Mouse (Mus musculus): ENCODE results near the gene Usp21. TPM values are rescaled to one million over a fixed set of nuclear protein-coding genes. Genes with fewer than 3 reads are reported as not detected.
"Not testable (repeated sequence)": the region's sequence is repeated elsewhere in the genome, so short reads cannot be mapped to it uniquely, and the experiment has no call there.

The Usp21 gene
- polyA plus RNA-seq (2014; fragmentation: Nextera tagmentation; extraction: Ambion mirVana), result 80.1 and 85.8 TPM in 2 replicates

GRCm38 (mm10) chr1:171287136-171288081 is at the start of gene Usp21:
TSS of gene Usp21 (minus strand) at chr1:171287991.
- H3K4me1 ChIP-seq (replicated peaks; ENCODE audit: control insufficient read depth, insufficient read depth, low read length), result peaks cover 24% of the 10 kb centered on the region
- peaks cover 59% of the 10 kb centered on the region for H3K36me3 ChIP-seq (replicated peaks; ENCODE audit: control insufficient read depth, insufficient read depth)
- WGBS, result under 1% methylated on average over 49 of the region's 49 CpGs
- H3K4me2 ChIP-seq (replicated peaks), result peak within 1 kb of the TSS; percentile 65
- H3K9ac ChIP-seq, result peak within 1 kb of the TSS; percentile 96
- H3K27me3 ChIP-seq (ENCODE audit: control insufficient read depth, insufficient read depth, low read length), result no peaks in the 10 kb centered on the region
- peak within 1 kb of the TSS; percentile 84 for H3K4me3 ChIP-seq (replicated peaks; ENCODE audit: low read length)
- H3K9me3 ChIP-seq (ENCODE audit: control insufficient read depth, low read length), result no peaks in the 10 kb centered on the region
- ATAC-seq (ENCODE audit: low FRiP score), result peak; percentile 95
- H3K27ac ChIP-seq, result peak within 1 kb of the TSS; percentile 96
- DNase-seq (ENCODE audit: low spot score), result peak; percentile 93

GRCm38 (mm10) chr1:171330216-171330560 is 42.4 kb upstream of the Usp21 start:
- Histone ChIP-seq H3K4me2 (replicated peaks) (peak overlapping the region; percentile 78), H3K27me3 (ENCODE audit: control insufficient read depth, insufficient read depth, low read length) (no peaks in the 10 kb centered on the region), H3K4me3 (replicated peaks; ENCODE audit: low read length) (peak overlapping the region; percentile 89), H3K9ac (peak overlapping the region; percentile 81), H3K27ac (peak overlapping the region; percentile 95), H3K4me1 (replicated peaks; ENCODE audit: control insufficient read depth, insufficient read depth, low read length) (peaks cover 33% of the 10 kb centered on the region), H3K9me3 (ENCODE audit: control insufficient read depth, low read length) (no peaks in the 10 kb centered on the region), H3K36me3 (replicated peaks; ENCODE audit: control insufficient read depth, insufficient read depth) (peaks cover 14% of the 10 kb centered on the region)
- ATAC-seq (ENCODE audit: low FRiP score) (no peak), DNase-seq (ENCODE audit: low spot score) (peak; percentile 40)
- under 1% methylated on average over 4 of the region's 4 CpGs for WGBS

- H3K9me3 ChIP-seq (ENCODE audit: control insufficient read depth, low read length), result no peaks in the 10 kb centered on the region
- H3K4me2 ChIP-seq (replicated peaks), result peak overlapping the region; percentile 78
- under 1% methylated on average over 49 of the region's 61 CpGs for WGBS
- H3K27ac ChIP-seq, result peak overlapping the region; percentile 95
- ATAC-seq (ENCODE audit: low FRiP score) (peak; percentile 88), DNase-seq (ENCODE audit: low spot score) (no peak)
- peak overlapping the region; percentile 81 for H3K9ac ChIP-seq
- H3K27me3 ChIP-seq (ENCODE audit: control insufficient read depth, insufficient read depth, low read length), result no peaks in the 10 kb centered on the region
- H3K36me3 ChIP-seq (replicated peaks; ENCODE audit: control insufficient read depth, insufficient read depth), result peaks cover 14% of the 10 kb centered on the region
- H3K4me1 ChIP-seq (replicated peaks; ENCODE audit: control insufficient read depth, insufficient read depth, low read length), result peaks cover 33% of the 10 kb centered on the region
- H3K4me3 ChIP-seq (replicated peaks; ENCODE audit: low read length), result peak overlapping the region; percentile 89
Observed at GRCm38 (mm10) chr1:171329433-171330215, 41.8 kb upstream of the Usp21 start.

GRCm38 (mm10) chr1:171328839-171329432 is 41.1 kb upstream of the Usp21 start, which contains the start of gene Dedd:
TSS of gene Dedd (plus strand) at chr1:171329145.
- Histone ChIP-seq H3K27me3 (ENCODE audit: control insufficient read depth, insufficient read depth, low read length) (no peaks in the 10 kb centered on the region), H3K36me3 (replicated peaks; ENCODE audit: control insufficient read depth, insufficient read depth) (peaks cover 11% of the 10 kb centered on the region), H3K4me1 (replicated peaks; ENCODE audit: control insufficient read depth, insufficient read depth, low read length) (peaks cover 33% of the 10 kb centered on the region), H3K4me2 (replicated peaks) (peak within 1 kb of the TSS; percentile 78), H3K9me3 (ENCODE audit: control insufficient read depth, low read length) (no peaks in the 10 kb centered on the region), H3K9ac (peak within 1 kb of the TSS; percentile 81), H3K4me3 (replicated peaks; ENCODE audit: low read length) (peak within 1 kb of the TSS; percentile 89), H3K27ac (peak within 1 kb of the TSS; percentile 95)
- 1% methylated on average over 41 of the region's 48 CpGs for WGBS
- ATAC-seq (ENCODE audit: low FRiP score) (peak; percentile 96), DNase-seq (ENCODE audit: low spot score) (peak; percentile 89)

- 35% methylated on average over 9 of the region's 9 CpGs for whole genome bisulfite sequencing
- ATAC-seq (ENCODE audit: low FRiP score) (no peak), DNase-seq (ENCODE audit: low spot score) (peak; percentile 40)
- Histone ChIP-seq H3K36me3 (replicated peaks; ENCODE audit: control insufficient read depth, insufficient read depth) (peaks cover 13% of the 10 kb centered on the region; the same call in 1 of the 2 replicates), H3K9ac (peak overlapping the region; percentile 81), H3K9me3 (ENCODE audit: control insufficient read depth, low read length) (no peaks in the 10 kb centered on the region), H3K4me2 (replicated peaks) (peak overlapping the region; percentile 78), H3K4me1 (replicated peaks; ENCODE audit: control insufficient read depth, insufficient read depth, low read length) (peaks cover 33% of the 10 kb centered on the region), H3K27ac (peak overlapping the region; percentile 95), H3K27me3 (ENCODE audit: control insufficient read depth, insufficient read depth, low read length) (no peaks in the 10 kb centered on the region), H3K4me3 (replicated peaks; ENCODE audit: low read length) (peak overlapping the region; percentile 89)
Observed at GRCm38 (mm10) chr1:171328244-171328643, 40.5 kb upstream of the Usp21 start.

GRCm38 (mm10) chr1:171326588-171326987 is 38.8 kb upstream of the Usp21 start:
- not testable (repeated sequence) for H3K36me3 ChIP-seq (replicated peaks; ENCODE audit: control insufficient read depth, insufficient read depth); ATAC-seq (ENCODE audit: low FRiP score); DNase-seq (ENCODE audit: low spot score); H3K27ac ChIP-seq; H3K4me3 ChIP-seq (replicated peaks; ENCODE audit: low read length); H3K27me3 ChIP-seq (ENCODE audit: control insufficient read depth, insufficient read depth, low read length); H3K4me2 ChIP-seq (replicated peaks); H3K9ac ChIP-seq; H3K9me3 ChIP-seq (ENCODE audit: control insufficient read depth, low read length)
- H3K4me1 ChIP-seq (replicated peaks; ENCODE audit: control insufficient read depth, insufficient read depth, low read length), result peaks cover 28% of the 10 kb centered on the region
- 84% methylated on average over 3 of the region's 4 CpGs for WGBS

GRCm38 (mm10) chr1:171325571-171325970 is 37.8 kb upstream of the Usp21 start:
- H3K27ac ChIP-seq, result no peak overlapping the region
- H3K27me3 ChIP-seq (ENCODE audit: control insufficient read depth, insufficient read depth, low read length), result no peaks in the 10 kb centered on the region
- H3K36me3 ChIP-seq (replicated peaks; ENCODE audit: control insufficient read depth, insufficient read depth), result 0 out of 2 replicates have a peak, but pooled peaks cover 9% of the 10 kb centered on the region
- DNase-seq (ENCODE audit: low spot score) (no peak), ATAC-seq (ENCODE audit: low FRiP score) (no peak)
- no peak overlapping the region for H3K4me3 ChIP-seq (replicated peaks; ENCODE audit: low read length)
- H3K9ac ChIP-seq, result no peak overlapping the region
- no peaks in the 10 kb centered on the region for H3K9me3 ChIP-seq (ENCODE audit: control insufficient read depth, low read length)
- H3K4me2 ChIP-seq (replicated peaks), result no peak overlapping the region
- H3K4me1 ChIP-seq (replicated peaks; ENCODE audit: control insufficient read depth, insufficient read depth, low read length), result peaks cover 20% of the 10 kb centered on the region
- 87% methylated on average over 2 of the region's 2 CpGs for WGBS

- Histone ChIP-seq H3K4me3 (replicated peaks; ENCODE audit: low read length) (no peak overlapping the region), H3K27me3 (ENCODE audit: control insufficient read depth, insufficient read depth, low read length) (no peaks in the 10 kb centered on the region), H3K27ac (no peak overlapping the region), H3K4me2 (replicated peaks) (no peak overlapping the region), H3K4me1 (replicated peaks; ENCODE audit: control insufficient read depth, insufficient read depth, low read length) (peaks cover under 1% of the 10 kb centered on the region; the same call in 1 of the 2 replicates), H3K9ac (no peak overlapping the region), H3K9me3 (ENCODE audit: control insufficient read depth, low read length) (no peaks in the 10 kb centered on the region), H3K36me3 (replicated peaks; ENCODE audit: control insufficient read depth, insufficient read depth) (0 out of 2 replicates have a peak, but pooled peaks cover 9% of the 10 kb centered on the region)
- DNase-seq (ENCODE audit: low spot score) (no peak), ATAC-seq (ENCODE audit: low FRiP score) (peak; percentile 40; the same call in 1 of the 2 replicates)
- WGBS, result 93% methylated on average over 1 of the region's 1 CpGs
Observed at GRCm38 (mm10) chr1:171322012-171322411, 34.2 kb upstream of the Usp21 start.
